Mouse (Mus musculus) brain, embryonic 18.5 days (tissue): ENCODE results near the gene D7Ertd443e.
A peak's percentile ranks its signal among the peaks of the same experiment; 100 is the strongest.

Source experiments
- DNase-seq: peaks from one replicate; pipeline ENCODE4 v3.0.0-alpha.2; 2012; ENCODE audit warnings: low read depth, low spot score

D7Ertd443e gene

GRCm38 (mm10) chr7:134229899-134230298 lies 155.6 kb downstream of the D7Ertd443e start:
- DNase-seq: no peak

- DNase-seq: peak; percentile 37
These were observed 157.5 kb downstream of the D7Ertd443e start for GRCm38 (mm10) chr7:134227773-134228455.

DNA sequence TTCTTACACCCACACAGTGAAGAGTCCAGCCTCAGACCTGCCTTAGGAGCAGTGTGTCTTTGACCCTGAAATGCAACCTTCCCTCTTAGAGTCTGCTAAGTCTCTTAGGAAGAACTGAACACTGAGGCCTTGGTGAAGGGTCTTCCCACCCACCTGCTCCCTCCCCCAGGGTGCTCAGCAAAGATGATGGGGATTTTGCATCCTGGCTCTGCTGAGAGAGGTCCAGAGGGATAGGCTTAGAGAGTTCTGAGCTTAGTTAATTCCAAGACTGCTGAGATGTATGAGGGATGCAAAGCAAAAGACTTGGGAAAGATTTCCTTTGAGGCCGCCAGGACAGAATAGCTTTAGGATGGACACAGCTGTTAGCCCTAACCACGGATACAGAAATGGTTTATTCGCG lies 158.4 kb downstream of the D7Ertd443e start:
- no peak for DNase-seq

GRCm38 (mm10) chr7:134226231-134226630 lies 159.2 kb downstream of the D7Ertd443e start:
- no peak for DNase-seq

- no peak for DNase-seq
These were observed 160.5 kb downstream of the D7Ertd443e start for GRCm38 (mm10) chr7:134224741-134225612.

DNA sequence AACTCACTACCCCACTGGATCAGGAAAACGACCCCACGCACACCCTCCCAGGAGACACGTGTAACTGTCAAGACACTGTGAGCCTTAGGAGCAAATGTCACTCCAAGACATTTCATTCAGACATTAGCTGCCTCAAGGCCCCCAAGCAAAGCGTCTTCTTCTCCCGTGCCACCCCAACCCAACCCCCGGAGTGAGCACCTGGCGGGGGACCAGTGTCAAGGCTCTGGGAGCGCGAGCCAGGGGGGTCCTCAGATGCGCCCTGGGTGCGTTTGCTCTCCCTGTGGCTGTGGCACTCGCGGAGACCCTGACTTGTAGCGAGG lies 161.1 kb downstream of the D7Ertd443e start:
- no peak for DNase-seq

DNA sequence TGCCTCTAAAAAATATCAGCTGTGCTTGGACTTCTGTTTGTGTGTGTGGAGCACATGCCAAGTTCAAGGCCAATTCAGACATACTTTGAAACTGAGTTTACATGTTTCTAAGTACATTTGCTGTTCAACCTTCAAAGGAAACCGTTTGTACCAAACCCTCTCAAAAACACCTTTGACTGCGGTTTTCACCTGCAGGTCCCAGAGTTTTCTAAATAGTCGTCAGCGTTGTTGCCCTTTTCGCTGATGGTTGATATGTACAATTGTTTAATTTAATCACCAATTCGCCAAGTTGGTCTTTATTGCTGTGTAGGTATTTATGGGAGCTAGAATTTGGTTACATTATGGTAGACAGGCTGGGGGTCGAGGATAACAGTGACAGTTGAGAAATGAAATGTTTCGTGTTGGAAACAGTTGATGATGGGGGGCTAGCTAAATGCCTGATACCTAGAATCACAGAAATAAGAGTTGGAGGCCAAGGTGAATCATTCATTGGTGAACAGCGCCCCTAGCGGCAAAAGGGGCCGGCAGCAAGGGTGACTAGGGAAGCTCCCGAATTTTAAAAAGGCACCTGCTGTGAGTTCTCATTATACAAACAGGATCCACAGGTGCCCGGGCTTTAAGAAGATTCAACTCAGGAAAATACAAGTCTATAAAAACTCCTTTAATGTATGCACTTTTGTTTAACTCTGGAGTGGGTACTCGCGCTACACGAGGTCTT lies 161.9 kb downstream of the D7Ertd443e start:
- peak; percentile 46 for DNase-seq
